Mouse (Mus musculus): ENCODE results near the gene Igsf9.

The Igsf9 gene

DNA sequence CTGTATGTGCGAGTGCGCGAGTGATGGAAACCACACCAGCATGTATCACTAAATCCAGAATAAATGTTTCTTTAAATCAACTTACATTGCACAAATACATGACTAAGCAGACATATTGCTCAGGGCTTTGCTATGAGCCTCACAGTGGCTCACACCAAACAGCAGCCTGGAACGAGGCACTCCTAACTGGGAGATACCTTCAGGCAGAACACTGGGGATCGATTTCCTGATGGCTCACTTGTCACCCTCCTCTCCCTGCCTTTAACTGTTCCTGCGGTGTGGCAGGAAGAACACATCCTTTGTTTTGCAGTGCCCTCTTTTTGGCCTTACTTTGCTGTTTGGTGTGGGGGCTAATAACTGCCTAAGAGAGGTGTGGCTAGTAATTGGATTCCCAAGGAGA lies 38.1 kb downstream of the Igsf9 start:
- peak; percentile 23 for DNase-seq (ENCODE audit: low read depth)

DNA sequence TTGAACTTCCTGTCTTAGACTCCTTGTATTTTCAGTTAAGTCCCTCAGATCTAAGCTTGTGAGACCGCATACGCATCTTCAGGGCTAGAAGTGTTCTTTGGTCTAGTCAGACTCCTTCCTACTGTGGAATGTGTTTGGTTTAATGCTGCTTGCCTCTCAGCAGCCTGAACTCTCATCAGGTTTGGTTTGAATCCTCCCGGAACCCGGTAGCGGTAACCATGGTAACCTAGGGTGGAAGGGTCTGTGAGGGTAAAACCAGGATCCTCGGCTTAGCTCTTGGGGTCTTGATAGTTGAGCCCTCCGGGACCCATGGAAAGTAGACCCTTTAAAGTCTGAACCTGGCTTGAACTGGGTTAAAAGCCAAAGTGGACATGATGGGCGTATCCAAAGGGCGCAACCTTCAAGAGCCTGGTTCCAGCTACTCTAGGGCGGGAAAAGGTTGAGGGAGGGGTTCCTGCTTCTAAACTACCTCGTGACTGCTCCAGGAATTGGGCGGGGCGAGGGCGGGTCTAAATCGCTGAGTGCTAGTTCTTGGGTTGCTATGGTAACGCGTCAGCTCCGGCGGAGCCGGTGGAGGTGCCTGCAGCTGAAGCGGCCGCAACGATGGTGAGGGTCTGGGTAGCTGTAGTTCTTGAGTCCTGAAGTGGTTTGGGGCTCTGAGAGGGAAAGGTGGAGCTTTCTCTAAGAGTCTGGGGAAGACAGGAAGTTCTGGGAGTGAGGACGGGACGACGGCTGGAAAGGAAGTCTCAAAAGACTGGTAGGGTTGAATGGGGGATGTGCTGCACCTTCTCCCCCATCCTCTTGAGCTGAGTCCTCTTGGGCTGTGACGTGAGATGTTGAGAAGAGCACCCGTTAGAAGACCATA lies 39.2 kb downstream of the Igsf9 start, which contains the start of gene Cfap45:
Gene Cfap45 (plus strand): TSS at position 226 of the 865 bp plus-strand sequence.
- peak; percentile 97 for DNase-seq (ENCODE audit: low read depth)

DNA sequence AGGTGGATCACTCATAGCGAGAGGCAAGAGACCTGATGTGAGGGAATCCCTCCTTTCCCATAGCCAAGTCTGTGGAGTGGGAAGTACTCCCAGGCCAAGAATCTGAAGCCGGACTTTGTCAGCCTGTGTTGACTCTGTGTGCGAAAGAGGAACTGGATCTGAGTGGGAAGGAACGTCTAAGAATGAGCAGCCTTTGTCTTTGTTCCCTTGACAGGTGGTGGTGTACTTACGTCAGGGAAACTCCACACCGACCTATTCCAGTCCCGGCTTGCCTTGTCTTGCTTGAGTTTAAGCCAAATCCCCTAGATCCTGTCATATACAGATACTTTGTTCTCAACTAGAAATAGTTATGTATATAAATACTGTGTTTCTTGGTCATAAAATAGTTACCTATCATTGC lies 40.9 kb downstream of the Igsf9 start:
- peak; percentile 24 for DNase-seq (ENCODE audit: low read depth)

GRCm38 (mm10) chr1:172523699-172524101 lies 42.1 kb downstream of the Igsf9 start:
- peak; percentile 29 for DNase-seq (ENCODE audit: low read depth)

DNA sequence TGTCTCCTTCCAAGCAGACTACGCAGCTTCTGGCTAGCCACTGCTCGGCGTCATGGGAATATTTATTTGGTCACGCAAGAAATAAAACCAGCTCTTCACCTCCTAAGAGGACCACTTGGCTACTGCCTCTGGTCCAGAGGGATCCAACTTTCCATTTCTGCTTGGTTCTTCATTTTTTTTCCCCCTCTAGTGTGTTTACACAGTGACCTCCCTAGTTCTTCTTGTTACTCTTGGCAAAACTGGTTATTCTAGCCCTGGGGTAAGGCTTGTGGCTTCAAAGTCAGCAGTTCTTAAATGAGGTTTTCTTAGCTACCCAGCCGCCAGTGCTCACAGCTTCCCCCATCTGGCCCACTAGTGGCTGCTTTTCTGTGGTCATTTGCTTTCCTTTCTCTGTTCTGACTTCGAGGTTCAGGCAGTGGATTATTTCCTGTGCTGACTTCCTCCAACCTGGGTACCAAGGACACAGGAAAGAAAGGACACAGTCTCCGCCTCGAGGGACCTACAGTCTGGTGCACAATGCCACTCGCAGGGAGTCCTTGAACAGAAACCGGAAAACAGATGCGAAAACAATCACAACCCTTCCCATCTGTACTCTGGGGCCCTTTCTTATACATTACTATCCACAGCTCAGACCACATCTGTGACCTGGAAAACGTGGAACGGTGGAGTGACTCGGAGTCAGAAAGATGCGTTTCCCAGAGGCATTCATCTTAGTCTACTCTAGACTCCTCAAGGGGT lies 43.6 kb downstream of the Igsf9 start:
- DNase-seq (ENCODE audit: low read depth) = peak; percentile 81

DNA sequence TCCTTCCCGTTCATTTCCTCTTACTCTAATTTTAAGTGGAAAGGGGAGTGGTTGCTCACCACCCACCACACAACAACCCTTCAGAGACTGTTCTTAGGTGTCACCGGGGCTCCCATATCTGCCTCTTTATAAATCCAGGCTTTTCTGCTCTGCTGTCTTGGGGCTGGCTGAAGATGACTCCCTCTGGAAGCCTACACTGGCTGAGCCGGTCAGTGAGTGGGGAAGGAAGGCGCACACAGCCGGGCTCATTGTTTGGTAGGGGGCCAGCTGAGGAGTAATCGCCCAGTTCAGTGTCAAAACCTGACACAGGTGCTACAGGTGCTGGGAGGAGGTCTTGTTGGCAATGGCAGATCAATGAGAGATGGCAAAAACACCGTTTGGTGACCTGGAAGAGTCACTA lies 44.4 kb downstream of the Igsf9 start:
- DNase-seq (ENCODE audit: low read depth) = peak; percentile 48

DNA sequence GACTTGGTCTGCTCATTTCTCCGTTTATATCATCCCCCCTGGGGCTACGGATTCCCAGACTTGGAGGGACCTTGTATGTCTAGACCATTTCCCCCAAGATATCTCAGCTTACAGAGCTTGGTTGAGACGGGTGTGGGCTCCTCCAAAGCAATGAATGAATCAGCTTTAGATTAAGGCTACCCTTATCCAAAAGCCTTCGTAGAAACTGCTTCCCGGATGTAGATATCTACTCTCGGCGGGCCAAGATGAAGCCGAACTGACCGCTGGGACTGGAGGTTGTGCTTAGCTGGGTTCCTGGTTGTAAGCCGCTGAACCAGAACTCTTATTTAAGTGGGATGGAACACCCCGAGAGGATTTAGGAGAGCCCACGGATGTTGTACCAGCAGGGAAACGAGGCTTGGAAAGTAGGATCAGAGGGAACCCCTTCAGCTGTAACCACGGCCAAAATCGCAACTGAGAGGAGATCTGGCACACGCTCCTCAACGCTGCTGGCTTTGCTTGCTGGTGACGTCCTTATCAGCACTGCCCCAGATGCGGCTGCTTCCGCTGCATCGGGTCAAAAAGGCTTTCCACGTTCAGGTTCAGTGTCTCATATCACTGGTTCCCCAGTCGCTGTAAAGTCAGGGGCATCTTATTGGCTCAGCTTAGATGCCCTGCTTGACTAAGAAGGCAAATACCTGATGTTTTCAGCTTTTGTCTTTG lies 44.9 kb downstream of the Igsf9 start:
- DNase-seq (ENCODE audit: low read depth) = peak; percentile 77

GRCm38 (mm10) chr1:172527431-172527830 lies 45.8 kb downstream of the Igsf9 start:
- no peak for DNase-seq (ENCODE audit: low read depth)

DNA sequence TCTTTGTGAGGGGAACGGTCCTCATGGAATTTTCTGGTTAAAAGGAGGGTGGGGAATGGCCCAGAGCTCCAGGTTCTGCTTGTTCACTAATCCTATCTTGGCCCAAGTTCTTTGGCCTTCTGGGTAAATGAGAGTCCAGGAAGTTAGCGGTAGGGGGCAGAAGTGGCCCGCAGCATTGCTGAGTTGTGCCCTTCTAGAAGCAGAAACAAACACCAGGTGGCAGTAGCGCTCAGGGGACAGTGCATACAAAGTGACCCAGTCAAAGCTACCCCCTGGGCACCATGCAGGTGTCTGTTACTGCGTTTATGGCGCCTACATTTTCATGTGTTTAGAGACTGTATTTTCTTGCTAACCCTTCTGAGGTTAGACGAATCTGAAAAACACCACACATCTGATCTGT lies 47.1 kb downstream of the Igsf9 start:
- DNase-seq (ENCODE audit: low read depth) = peak; percentile 95

- DNase-seq (ENCODE audit: low read depth) = no peak
These were observed 49.1 kb downstream of the Igsf9 start for GRCm38 (mm10) chr1:172530544-172531220.

- DNase-seq (ENCODE audit: low read depth) = no peak
These were observed 51.0 kb downstream of the Igsf9 start for GRCm38 (mm10) chr1:172532551-172532950.

DNA sequence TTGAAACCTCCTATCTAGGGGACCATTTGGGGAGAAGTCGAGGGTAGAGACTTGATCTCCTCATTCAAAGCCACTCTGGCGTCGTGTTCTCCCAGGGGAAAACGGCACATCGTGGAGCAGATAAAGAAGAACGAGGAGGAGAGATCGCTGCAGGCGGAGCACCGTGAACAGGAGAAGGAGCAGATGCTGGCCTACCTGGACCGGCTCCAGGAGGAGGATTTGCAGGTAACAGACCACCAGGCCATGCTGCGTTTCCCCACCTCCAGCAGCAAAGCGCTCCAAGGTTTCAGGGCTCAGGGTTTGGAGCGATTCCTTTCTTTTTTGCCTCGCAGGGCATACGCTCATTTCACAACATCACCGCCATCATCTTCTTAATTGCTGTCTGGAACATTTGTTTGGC lies 53.5 kb downstream of the Igsf9 start:
- no peak for DNase-seq (ENCODE audit: low read depth)

DNA sequence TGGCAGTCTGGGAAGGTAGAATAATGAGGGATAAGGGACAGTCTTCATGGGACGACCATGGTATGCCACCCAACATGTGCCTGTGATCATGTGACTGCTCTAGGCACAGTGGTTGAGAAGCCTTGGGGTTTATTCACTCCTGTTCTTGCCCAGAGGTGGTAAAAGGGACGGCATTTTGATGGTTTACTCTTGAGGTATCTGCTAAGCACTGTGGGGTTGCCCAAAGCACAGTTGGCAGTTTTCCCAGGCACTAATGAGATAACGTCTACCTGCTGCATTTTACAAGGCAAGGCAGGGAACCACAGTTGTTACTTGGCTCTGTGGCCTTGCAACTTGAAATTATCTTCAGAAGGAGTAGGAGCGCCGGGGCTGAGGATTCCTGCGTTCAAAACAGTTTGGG lies 58.2 kb downstream of the Igsf9 start:
- no peak for DNase-seq (ENCODE audit: low read depth)

- DNase-seq (ENCODE audit: low read depth) = no peak
These were observed 58.8 kb downstream of the Igsf9 start for GRCm38 (mm10) chr1:172540283-172540820.

DNA sequence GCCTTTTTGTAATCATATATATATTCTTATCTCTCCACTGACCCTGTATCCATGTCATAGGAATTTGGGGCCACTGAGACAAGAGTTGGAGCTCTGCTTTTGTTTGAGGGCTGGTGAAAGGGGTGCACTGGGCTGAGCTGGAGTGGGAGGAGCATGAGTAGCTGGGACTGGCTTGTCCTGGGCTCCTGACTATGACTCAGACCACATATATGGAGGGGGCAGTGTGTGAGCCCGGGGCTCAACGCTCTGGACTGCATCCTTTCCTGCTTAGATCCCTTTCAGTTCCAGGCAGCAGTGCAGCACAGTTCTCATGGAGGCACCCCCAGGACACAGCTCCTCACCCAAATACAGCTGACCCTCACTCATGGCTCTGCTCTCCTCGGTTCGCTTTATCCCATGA lies 64.5 kb downstream of the Igsf9 start:
- DNase-seq (ENCODE audit: low read depth) = no peak

Measured in induced T-regulatory cell, adult 2 months (primary cell).